Mouse (Mus musculus): ENCODE results near the gene Prkg1. TPM values are rescaled to one million over a fixed set of nuclear protein-coding genes. Genes with fewer than 3 reads are reported as not detected.

The Prkg1 gene
- polyA plus RNA-seq, 1 experiment from 2014 or later: 11.5 TPM

DNA sequence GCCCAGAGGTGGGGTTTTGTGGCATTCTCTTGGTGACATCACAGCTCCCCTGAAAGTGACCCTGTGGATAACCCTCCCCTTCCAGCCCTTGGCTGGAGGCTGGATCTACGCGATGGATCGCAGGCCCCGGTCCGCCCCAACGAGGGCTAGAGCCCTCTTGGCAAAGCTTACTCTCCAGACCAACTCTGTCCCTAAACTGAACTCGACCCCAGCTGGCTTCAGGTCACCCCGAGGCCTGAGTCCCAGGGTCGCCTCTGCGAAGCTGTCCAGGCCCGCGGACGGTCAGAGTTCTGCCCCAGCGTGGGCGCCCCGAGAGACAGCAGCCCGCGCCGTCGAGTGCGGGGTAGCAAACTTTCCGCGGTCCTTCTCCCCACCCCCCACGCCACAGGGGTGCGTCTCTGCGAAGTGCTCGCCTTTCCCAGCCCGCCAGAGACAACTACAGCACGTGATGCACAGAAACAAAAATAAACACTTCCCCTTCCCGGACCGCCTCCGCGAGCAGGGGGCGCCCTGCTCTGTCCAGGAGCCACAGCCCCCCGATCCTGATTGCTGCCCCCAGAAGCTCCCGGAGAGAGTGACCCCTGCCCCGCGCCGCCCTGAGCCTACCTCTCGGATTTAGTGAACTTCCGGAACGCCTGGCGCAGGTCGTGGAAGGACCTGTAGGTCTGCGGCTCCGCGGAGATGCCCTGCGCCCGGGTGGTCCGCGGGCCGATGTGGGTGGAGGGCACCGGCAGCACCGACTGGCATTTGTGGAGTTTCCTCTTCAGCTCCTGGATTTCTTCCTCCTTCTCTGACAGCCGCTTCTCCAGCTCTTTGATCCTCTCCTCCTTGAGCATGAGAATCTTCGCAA is 657 bp downstream of the Prkg1 start:
- H3K36me3 ChIP-seq: no peaks in the 10 kb centered on the region
- ATAC-seq (ENCODE audit: low FRiP score, low read depth): peak; percentile 72
- peaks cover 20% of the 10 kb centered on the region for H3K27me3 ChIP-seq (replicated peaks)
- peak overlapping the region; percentile 92 for H3K4me2 ChIP-seq (replicated peaks)
- H3K4me3 ChIP-seq: peak overlapping the region; percentile 51
- H3K27ac ChIP-seq: no peak overlapping the region; the same call in 1 of the 2 replicates
- H3K9me3 ChIP-seq: no peaks in the 10 kb centered on the region
- H3K4me1 ChIP-seq: peaks cover 31% of the 10 kb centered on the region
- peak overlapping the region; percentile 64 for H3K9ac ChIP-seq
- under 1% methylated on average over 56 of the region's 56 CpGs for WGBS

DNA sequence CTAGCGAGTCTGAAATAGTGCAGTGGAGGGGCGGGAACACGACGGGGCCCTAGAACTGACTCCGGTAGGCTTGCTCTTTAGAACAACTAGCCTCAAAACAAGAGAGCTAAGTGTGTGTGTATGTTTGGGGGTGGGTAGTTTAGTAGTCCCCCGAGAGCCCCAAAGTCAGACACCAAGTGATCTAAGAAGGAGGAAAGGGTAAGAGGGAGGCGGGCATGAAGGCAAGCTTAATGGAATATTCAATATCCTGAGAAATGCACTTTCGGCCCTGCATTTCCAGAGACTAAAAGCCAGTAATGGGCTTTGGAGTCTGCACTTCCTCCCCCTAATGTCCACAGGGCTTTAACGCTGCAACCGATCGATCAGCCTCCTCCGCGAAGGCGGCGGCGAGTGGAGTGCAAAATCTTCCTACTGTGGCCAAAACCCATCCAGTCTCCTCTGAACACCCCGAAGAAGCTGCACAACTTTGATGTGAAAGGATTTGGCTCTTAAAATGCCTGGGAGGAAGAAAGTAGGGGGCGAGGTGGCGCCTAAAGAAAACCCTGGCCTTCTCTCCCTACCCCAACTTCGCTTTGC is 1.5 kb downstream of the Prkg1 start:
- H3K4me2 ChIP-seq (replicated peaks): peak overlapping the region; percentile 92
- H3K36me3 ChIP-seq: no peaks in the 10 kb centered on the region
- 5% methylated on average over 20 of the region's 20 CpGs for WGBS
- 0 out of 2 replicates have a peak overlapping the region, but pooled peaks have one; percentile 20 for H3K27ac ChIP-seq
- H3K4me3 ChIP-seq: peak overlapping the region; percentile 51
- ATAC-seq (ENCODE audit: low FRiP score, low read depth): peak; percentile 17; the same call in 1 of the 2 replicates
- peaks cover 20% of the 10 kb centered on the region for H3K27me3 ChIP-seq (replicated peaks)
- H3K4me1 ChIP-seq: peaks cover 31% of the 10 kb centered on the region
- peak overlapping the region; percentile 64; the same call in 1 of the 2 replicates for H3K9ac ChIP-seq
- H3K9me3 ChIP-seq: no peaks in the 10 kb centered on the region

DNA sequence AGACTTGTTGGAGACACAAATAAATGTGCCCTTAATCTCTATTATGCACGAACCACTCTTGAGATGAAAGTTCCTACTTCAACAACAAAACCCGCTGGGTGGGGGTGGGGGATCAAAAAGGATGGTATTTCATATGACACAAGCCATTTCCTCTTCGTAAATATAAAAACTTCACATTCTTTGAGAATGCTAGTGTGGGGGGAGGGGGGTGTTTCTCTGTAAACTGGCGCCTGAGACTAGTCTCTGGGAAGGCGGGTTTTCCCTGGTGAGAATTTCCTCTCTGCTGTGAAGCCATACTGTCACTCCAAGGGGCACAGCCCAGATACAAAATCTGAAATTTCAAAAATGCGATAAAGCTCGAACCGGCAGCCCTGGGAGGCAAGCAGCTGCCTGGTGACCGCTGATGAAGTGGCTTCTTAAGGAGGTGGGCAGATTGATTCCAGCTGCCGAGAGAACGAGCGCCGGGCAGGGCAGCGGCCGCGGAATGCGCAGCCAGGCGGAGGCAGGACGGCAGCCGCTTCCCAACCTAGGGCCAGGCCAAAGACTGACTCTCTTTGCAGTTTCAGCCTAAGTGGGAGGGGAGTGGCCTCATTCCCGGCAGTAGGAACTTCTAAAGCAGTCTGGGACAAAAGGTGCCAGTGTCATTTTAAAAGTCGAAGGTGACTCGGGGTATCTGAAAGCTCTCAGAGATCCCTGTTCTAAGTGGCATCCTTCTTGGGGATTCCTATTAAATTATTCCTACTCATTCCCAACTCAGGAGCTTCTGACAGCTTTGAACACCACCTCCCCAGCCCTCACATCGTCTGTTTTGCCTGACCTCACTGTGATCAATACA is 2.2 kb downstream of the Prkg1 start:
- H3K27ac ChIP-seq: 0 out of 2 replicates have a peak overlapping the region, but pooled peaks have one; percentile 20
- peak overlapping the region; percentile 92 for H3K4me2 ChIP-seq (replicated peaks)
- H3K36me3 ChIP-seq: no peaks in the 10 kb centered on the region
- H3K27me3 ChIP-seq (replicated peaks): peaks cover 20% of the 10 kb centered on the region
- peak overlapping the region; percentile 64; the same call in 1 of the 2 replicates for H3K9ac ChIP-seq
- peaks cover 31% of the 10 kb centered on the region for H3K4me1 ChIP-seq
- ATAC-seq (ENCODE audit: low FRiP score, low read depth): no peak
- no peaks in the 10 kb centered on the region for H3K9me3 ChIP-seq
- WGBS: under 1% methylated on average over 24 of the region's 24 CpGs
- peak overlapping the region; percentile 51 for H3K4me3 ChIP-seq

DNA sequence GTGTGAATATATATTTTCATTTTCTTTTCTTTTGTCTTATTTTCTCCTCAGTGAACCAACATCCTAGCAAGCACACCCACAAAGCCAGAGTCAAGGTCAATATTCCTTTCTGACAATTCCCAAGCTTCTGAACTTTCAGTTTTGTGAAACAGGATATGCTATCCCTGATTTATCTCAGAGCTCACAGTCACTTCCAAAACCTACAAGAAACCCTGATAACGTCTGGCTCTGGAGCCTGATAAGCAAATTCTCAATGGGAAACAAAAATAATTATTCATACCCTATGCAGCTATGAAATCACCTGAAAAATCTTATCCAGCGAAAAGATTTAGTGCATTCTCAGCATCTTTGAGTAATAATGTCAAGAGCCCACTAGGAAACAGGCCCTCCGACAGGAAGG is 5.0 kb downstream of the Prkg1 start:
- Histone ChIP-seq H3K9ac (no peak overlapping the region), H3K4me1 (peaks cover 27% of the 10 kb centered on the region), H3K27ac (no peak overlapping the region), H3K9me3 (no peaks in the 10 kb centered on the region), H3K27me3 (replicated peaks) (peaks cover 20% of the 10 kb centered on the region), H3K4me3 (no peak overlapping the region), H3K4me2 (replicated peaks) (no peak overlapping the region), H3K36me3 (no peaks in the 10 kb centered on the region)
- whole genome bisulfite sequencing: 76% methylated on average over 3 of the region's 3 CpGs
- ATAC-seq (ENCODE audit: low FRiP score, low read depth): no peak

DNA sequence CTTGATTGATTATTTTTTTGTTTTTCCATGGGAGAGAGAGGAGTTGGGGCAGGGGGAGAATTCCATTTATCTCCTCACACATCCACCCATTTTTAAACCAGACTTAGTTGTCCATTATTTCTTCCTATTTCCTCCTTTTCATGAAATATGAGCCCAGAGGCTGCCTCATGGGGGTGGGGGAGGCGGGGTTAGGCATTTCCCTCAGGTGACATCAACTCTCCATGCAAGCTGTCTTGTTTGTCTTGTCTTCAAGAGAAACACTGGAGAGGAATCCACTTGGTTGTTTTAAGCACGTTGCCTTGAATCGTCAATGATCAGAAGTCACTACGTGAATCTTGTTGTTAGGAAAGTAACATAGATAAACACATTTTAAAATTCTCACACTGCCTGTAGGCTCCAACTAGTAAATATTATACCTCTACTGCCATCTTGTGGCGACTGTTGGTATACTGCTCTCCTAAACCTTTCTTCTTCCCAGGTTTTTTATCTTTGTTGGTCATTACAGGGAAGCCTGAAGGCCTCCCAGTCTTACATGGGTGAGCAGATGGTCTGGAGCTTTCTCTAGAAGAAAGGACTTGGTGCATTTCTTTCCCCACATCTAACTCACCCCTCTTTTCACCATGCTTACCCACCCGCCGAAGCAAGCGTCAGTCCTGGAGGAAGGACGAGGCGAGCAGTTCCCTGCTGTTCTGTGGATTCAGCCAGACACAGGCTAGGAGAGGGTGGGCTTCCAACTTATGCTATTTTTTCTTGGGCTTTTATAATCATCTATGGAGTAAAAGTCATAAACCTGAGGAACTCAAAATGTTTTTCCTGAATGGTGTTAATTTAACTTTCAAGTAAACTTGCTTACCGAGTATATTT is 8.7 kb downstream of the Prkg1 start:
- Histone ChIP-seq H3K4me3 (no peak overlapping the region), H3K27me3 (replicated peaks) (no peaks in the 10 kb centered on the region), H3K27ac (no peak overlapping the region), H3K4me2 (replicated peaks) (no peak overlapping the region; the same call in 1 of the 2 replicates), H3K36me3 (no peaks in the 10 kb centered on the region), H3K4me1 (no peaks in the 10 kb centered on the region), H3K9ac (no peak overlapping the region), H3K9me3 (no peaks in the 10 kb centered on the region)
- 40% methylated on average over 11 of the region's 11 CpGs for WGBS
- peak; percentile 63; the same call in 1 of the 2 replicates for ATAC-seq (ENCODE audit: low FRiP score, low read depth)

DNA sequence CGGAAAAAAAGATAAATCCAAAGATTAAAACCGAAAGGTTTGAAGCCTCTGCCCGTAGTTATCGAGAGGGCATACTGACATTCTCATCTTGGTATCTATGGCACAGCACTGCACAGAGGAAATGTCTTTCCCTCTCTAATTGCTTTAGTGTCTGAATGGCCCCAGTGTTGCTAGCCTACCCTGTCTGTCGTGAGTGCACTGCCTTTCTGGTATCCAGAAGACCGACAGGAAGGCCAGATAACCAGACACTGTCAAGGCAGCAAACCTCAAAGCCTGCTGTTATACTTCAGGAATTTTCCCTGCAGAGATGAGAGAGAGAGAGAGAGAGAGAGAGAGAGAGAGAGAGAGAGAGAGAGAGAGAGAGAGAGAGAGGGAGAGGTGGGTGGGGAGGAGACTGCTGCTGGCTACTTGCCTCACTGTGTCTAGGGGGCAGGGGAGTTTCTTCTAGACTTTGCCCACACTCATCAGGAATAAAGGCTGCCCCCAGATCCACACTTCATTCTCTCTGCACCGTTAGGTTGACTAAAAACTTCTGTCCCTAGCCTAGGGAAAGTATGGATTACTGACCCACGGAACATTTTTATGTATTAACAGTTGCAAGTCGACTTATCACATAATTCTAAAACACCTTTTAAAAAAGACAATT is 10.1 kb downstream of the Prkg1 start:
- Histone ChIP-seq H3K27ac (no peak overlapping the region), H3K4me3 (no peak overlapping the region)
- ATAC-seq (ENCODE audit: low FRiP score, low read depth): no peak

DNA sequence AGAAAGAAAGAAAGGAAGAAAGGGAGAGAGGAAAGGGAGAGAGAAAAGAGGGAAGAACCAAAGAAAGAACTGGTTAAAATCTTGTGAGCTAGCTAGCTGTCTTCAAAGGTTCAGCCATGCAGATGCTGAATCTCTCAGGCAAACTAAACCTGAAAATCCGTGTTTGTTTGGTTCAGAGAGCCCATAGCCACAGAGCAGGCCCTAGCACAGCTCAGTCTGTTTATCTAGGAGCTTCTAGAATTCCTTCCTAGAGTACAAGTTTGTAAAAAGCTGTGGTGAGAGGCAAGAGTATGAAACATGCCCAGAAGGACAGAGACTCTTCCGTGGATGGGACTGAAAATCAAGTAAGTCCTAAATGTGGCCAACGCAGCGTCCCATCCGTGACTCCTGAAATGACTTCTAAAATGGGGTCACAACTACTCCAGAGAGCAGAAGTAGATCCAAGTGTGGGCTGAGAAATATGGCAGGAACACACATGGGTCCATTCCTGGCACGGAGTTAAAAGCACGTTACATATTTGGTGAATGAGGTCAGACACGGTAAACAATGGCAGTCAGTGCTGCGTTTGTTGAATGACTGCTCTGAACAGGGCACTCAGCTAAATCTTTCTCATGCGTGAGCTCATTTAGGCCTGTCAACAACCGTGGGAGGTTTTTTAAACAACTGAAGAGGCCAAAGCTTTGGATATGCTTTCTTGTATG is 13.7 kb downstream of the Prkg1 start:
- no peaks in the 10 kb centered on the region for H3K9me3 ChIP-seq
- ATAC-seq (ENCODE audit: low FRiP score, low read depth): no peak
- no peaks in the 10 kb centered on the region for H3K36me3 ChIP-seq
- H3K4me3 ChIP-seq: no peak overlapping the region
- H3K27ac ChIP-seq: no peak overlapping the region
- H3K4me2 ChIP-seq (replicated peaks): no peak overlapping the region
- no peak overlapping the region for H3K9ac ChIP-seq
- WGBS: 68% methylated on average over 11 of the region's 11 CpGs
- no peaks in the 10 kb centered on the region for H3K27me3 ChIP-seq (replicated peaks)
- H3K4me1 ChIP-seq: no peaks in the 10 kb centered on the region

More for the DNA sequence above, 10.1 kb downstream of the Prkg1 start:
- H3K4me2 ChIP-seq (replicated peaks): no peak overlapping the region
- H3K36me3 ChIP-seq: no peaks in the 10 kb centered on the region
- WGBS: 59% methylated on average over 9 of the region's 9 CpGs
- H3K9me3 ChIP-seq: no peaks in the 10 kb centered on the region
- H3K27me3 ChIP-seq (replicated peaks): no peaks in the 10 kb centered on the region
- H3K9ac ChIP-seq: no peak overlapping the region
- no peaks in the 10 kb centered on the region for H3K4me1 ChIP-seq

DNA sequence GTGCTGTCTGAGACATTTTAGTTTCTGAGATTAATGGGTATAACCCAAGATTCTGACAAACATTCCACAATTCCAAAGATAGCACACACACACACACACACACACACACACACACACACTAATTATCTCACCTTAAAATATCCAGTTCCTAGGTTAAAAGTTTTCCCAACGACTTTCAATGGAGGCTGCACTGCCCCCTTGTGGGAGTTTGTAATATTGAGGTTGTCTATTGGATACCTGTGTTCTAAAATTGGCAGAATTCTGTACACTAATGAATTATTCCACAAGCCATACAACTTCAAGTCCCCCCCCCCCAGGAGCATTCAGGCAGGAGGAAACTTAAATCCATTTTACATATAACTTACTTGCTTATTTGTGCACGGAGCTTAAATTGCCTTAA is 18.2 kb downstream of the Prkg1 start:
- H3K4me1 ChIP-seq: no peaks in the 10 kb centered on the region
- no peak overlapping the region for H3K9ac ChIP-seq
- no peak overlapping the region for H3K4me3 ChIP-seq
- H3K36me3 ChIP-seq: no peaks in the 10 kb centered on the region
- no peak overlapping the region for H3K27ac ChIP-seq
- WGBS: 19% methylated on average over 2 of the region's 2 CpGs
- H3K9me3 ChIP-seq: no peaks in the 10 kb centered on the region
- H3K4me2 ChIP-seq (replicated peaks): no peak overlapping the region
- H3K27me3 ChIP-seq (replicated peaks): no peaks in the 10 kb centered on the region
- ATAC-seq (ENCODE audit: low FRiP score, low read depth): no peak

DNA sequence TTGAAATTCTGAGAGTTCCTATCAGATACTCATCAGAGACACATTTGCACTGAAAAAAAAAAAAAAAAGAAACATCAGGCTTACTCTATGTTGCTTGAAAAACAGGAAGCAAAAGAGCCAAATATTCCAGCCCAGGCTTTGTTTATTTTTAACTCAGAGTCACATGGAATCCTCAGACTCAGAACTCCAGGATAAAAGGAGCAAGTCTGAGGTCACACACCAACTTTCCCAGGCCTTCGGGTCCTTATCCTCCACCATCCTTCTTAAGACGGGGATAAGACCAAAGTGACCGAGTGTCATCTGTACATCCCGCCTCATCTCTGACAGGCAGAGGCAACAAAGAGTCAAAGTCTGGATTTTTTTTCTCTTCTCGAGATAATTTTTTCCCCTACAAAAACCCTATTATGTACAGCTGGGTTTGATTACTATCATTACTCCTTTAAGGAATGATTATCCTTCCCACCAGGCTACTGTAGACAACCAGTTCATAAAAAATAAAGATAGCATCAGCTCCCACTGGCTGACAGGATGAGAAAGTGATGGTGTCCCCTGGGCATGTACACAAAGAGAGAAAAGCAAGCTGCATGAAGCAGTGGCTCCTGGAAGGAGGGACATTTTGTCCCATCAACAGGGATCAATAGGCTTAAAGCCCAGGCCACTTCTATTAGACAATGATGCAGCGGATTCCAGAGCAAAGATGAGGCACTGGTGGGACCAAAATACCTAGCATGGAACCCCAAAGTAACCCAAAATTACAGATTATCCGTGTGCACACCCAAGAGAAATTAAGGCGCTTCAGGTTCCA is 21.4 kb downstream of the Prkg1 start:
- Histone ChIP-seq H3K27me3 (replicated peaks) (no peaks in the 10 kb centered on the region), H3K9me3 (no peaks in the 10 kb centered on the region), H3K9ac (no peak overlapping the region), H3K4me3 (no peak overlapping the region), H3K27ac (no peak overlapping the region), H3K36me3 (no peaks in the 10 kb centered on the region), H3K4me2 (replicated peaks) (no peak overlapping the region), H3K4me1 (no peaks in the 10 kb centered on the region)
- ATAC-seq (ENCODE audit: low FRiP score, low read depth): no peak
- 78% methylated on average over 8 of the region's 8 CpGs for WGBS

DNA sequence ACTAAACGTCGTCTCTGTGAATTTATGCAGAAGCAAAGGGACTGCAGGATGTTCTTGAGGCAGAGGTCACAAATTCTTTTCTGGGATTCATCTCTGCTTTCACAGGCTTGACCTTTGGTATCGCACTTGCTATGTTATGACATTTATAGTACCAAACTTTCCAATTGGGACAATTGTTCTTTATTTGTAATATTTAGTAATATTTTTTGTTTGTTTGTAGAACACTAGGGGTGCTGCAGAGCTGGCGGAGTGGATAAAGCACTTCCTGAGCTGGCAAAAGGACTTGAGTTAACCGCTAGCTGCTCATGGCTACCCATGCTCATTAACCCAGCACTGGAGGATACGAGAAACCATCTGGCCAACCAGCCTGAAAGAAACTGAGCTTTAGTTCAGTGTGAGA is 49.9 kb downstream of the Prkg1 start:
- Histone ChIP-seq H3K4me2 (replicated peaks) (no peak overlapping the region), H3K27ac (no peak overlapping the region), H3K4me3 (no peak overlapping the region), H3K4me1 (no peaks in the 10 kb centered on the region), H3K9me3 (no peaks in the 10 kb centered on the region), H3K36me3 (no peaks in the 10 kb centered on the region), H3K9ac (no peak overlapping the region), H3K27me3 (replicated peaks) (no peaks in the 10 kb centered on the region)
- 85% methylated on average over 6 of the region's 6 CpGs for WGBS
- ATAC-seq (ENCODE audit: low FRiP score, low read depth): no peak

Measured in neural tube, embryonic 12.5 days (tissue).